ENCODE assay signal across 27 mouse cellular contexts in the genomic region with DNA sequence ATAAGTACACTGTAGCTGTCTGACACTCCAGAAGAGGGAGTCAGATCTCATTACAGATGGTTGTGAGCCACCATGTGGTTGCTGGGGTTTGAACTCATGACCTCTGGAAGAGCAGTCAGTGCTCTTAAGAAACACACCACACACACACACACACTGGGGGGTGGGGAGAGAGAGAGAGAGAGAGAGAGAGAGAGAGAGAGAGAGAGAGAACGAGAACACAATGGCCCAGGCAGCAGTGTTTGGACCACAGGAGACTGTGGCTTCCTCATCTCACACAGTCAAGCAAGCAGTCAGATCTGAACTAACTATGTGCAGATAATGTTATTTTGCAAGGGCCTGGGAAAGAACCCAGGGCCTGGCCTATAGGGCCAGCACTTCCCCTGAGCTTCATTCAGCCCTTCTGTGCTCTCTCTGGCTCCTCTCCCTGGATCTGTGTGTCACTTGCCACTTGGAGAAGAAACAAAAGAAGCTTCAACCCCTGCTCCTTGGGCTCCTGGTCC. TPM values are rescaled to one million over a fixed set of nuclear protein-coding genes. Genes with fewer than 3 reads are reported as not detected.
DNase-seq lines count a peak whose midpoint lies in the region; ATAC-seq and TF ChIP-seq lines count a peak whose summit lies in the region.
"Had no signal": no experiment of that assay in that cellular context is flagged by ENCODE, and none has a peak within 500 bp of the region (broad histone marks: within the 10 kb centered on the region; RNA-seq: fewer than 3 reads in every experiment).

No protein-coding gene starts in this region.

- H3K9me3 ChIP-seq in hindbrain, embryonic 10.5 days, result no peaks in the 10 kb centered on the region
- no peaks in the 10 kb centered on the region for H3K9me3 ChIP-seq in hindbrain, postnatal 0 days (ENCODE audit: low read length)
- H3K9me3 ChIP-seq: embryonic facial prominence, embryonic 10.5 days; embryonic facial prominence, embryonic 13.5 days; forebrain, embryonic 12.5 days; forebrain, embryonic 15.5 days; G1E; hindbrain, embryonic 13.5 days had no signal

- ATAC-seq in hindbrain, postnatal 0 days, result no peak
- ATAC-seq: forebrain, embryonic 15.5 days; hindbrain, embryonic 16.5 days had no signal

- H3K4me1 ChIP-seq in hindbrain, embryonic 10.5 days (replicated peaks), result peaks cover 49% of the 10 kb centered on the region
- H3K4me1 ChIP-seq in hindbrain, postnatal 0 days (ENCODE audit: insufficient read depth, low read length), result no peaks in the 10 kb centered on the region

- no peak for TF ChIP-seq CTCF in hindbrain, postnatal 0 days (IDR thresholded peaks at IDR 0.05; ENCODE audit: low read depth)

- H3K9ac ChIP-seq in hindbrain, postnatal 0 days (replicated peaks; ENCODE audit: low read length), result no peak overlapping the region
- H3K9ac ChIP-seq: embryonic facial prominence, embryonic 13.5 days; forebrain, embryonic 12.5 days; forebrain, embryonic 15.5 days; hindbrain, embryonic 13.5 days had no signal

- no peak for DNase-seq in hindbrain, embryonic 10.5 days (ENCODE audit: low spot score)
- no peak for DNase-seq in hindbrain, postnatal 0 days (ENCODE audit: low spot score)
- DNase-seq in 416B (ENCODE audit: low read depth) (peak; percentile 59), NIH3T3 (ENCODE audit: low read depth) (peak; percentile 36)
- DNase-seq in lung, postnatal 14 days, result no peak
- no peak for DNase-seq in right cerebral cortex, adult 2 months (ENCODE audit: low spot score in 2 of 2)
- no peak for DNase-seq in adrenal gland, adult 8-10 months
- DNase-seq: adrenal gland, adult 2 months; adrenal gland, postnatal 25 days; cerebellum, adult 11-12 months; cerebellum, adult 8-10 months; cerebellum, postnatal 10 days; cerebellum, postnatal 36 days; embryo, embryonic 11 days; gastrocnemius, postnatal 14 days; heart, adult 11 months had no signal

- H3K4me3 ChIP-seq in hindbrain, embryonic 10.5 days, result no peak overlapping the region
- no peak overlapping the region for H3K4me3 ChIP-seq in hindbrain, postnatal 0 days (ENCODE audit: low read length)
- H3K4me3 ChIP-seq: embryonic facial prominence, embryonic 10.5 days; embryonic facial prominence, embryonic 13.5 days; erythroblast, embryonic 14.5 days; forebrain, embryonic 12.5 days; forebrain, embryonic 15.5 days; gastrocnemius, adult 2 months; hindbrain, embryonic 13.5 days had no signal

- H3K27ac ChIP-seq in hindbrain, embryonic 10.5 days, result peak overlapping the region; percentile 50
- H3K27ac ChIP-seq in hindbrain, postnatal 0 days, result no peak overlapping the region
- H3K27ac ChIP-seq: embryonic facial prominence, embryonic 10.5 days; embryonic facial prominence, embryonic 13.5 days; forebrain, embryonic 12.5 days; forebrain, embryonic 15.5 days; gastrocnemius, adult 2 months; hindbrain, embryonic 13.5 days had no signal

- 88% methylated on average over 1 of the region's 1 CpGs for whole genome bisulfite sequencing in hindbrain, embryonic 10.5 days
- WGBS in hindbrain, postnatal 0 days, result 29% methylated on average over 1 of the region's 1 CpGs

- H3K27me3 ChIP-seq in hindbrain, embryonic 10.5 days (ENCODE audit: insufficient read depth, poor library complexity, severe bottlenecking), result no peaks in the 10 kb centered on the region
- H3K27me3 ChIP-seq in hindbrain, postnatal 0 days (ENCODE audit: insufficient read depth, low read length), result no peaks in the 10 kb centered on the region
- H3K27me3 ChIP-seq: embryonic facial prominence, embryonic 13.5 days; forebrain, embryonic 12.5 days; forebrain, embryonic 15.5 days; hindbrain, embryonic 13.5 days; Patski had no signal

- H3K36me3 ChIP-seq in hindbrain, embryonic 10.5 days, result no peaks in the 10 kb centered on the region
- H3K36me3 ChIP-seq in hindbrain, postnatal 0 days (ENCODE audit: insufficient read depth, low read length), result no peaks in the 10 kb centered on the region
- H3K36me3 ChIP-seq: embryonic facial prominence, embryonic 10.5 days; embryonic facial prominence, embryonic 13.5 days; forebrain, embryonic 12.5 days; forebrain, embryonic 15.5 days; hindbrain, embryonic 13.5 days had no signal

- no peak overlapping the region for H3K4me2 ChIP-seq in hindbrain, postnatal 0 days (ENCODE audit: low read depth, low read length)
- H3K4me2 ChIP-seq: embryonic facial prominence, embryonic 13.5 days; forebrain, embryonic 12.5 days; forebrain, embryonic 15.5 days; heart, embryonic 11.5 days; hindbrain, embryonic 13.5 days had no signal

RNA-seq across cellular contexts. Expression of gene Pmvk, which starts 1.5 kb away (rescaled TPM):
- polyA plus RNA-seq in hindbrain, embryonic 10.5 days (2016; fragmentation: Nextera tagmentation; extraction: Ambion mirVana), result 71.4 and 87.8 TPM in 2 replicates
- 65.4 and 74.2 TPM in 2 replicates for total RNA-seq in hindbrain, postnatal 0 days (2014; rRNA removed)
- polyA plus RNA-seq in hindbrain, postnatal 0 days (2015; fragmentation: Nextera tagmentation; extraction: Ambion mirVana), result 117 and 120 TPM in 2 replicates
- total RNA-seq in adrenal gland, adult 8-10 months (2022), result 10 to 100 TPM; 14.3 to 19.5 (median 15.7) TPM

RNA-seq across cellular contexts. Expression of gene Pbxip1, which starts 19.3 kb away (rescaled TPM):
- 21.1 and 21.6 TPM in 2 replicates for polyA plus RNA-seq in hindbrain, embryonic 10.5 days (2016; fragmentation: Nextera tagmentation; extraction: Ambion mirVana)
- total RNA-seq in hindbrain, postnatal 0 days (2014; rRNA removed), result 22.5 and 33.6 TPM in 2 replicates
- 28.5 and 31.3 TPM in 2 replicates for polyA plus RNA-seq in hindbrain, postnatal 0 days (2015; fragmentation: Nextera tagmentation; extraction: Ambion mirVana)
- total RNA-seq in adrenal gland, adult 8-10 months (2022), result 100 to 1,000 TPM in 2 of 4 experiments, 10 to 100 TPM in 2; 57.0 to 119 (median 81.5) TPM

RNA-seq across cellular contexts. Expression of gene Pygo2, which starts 25.8 kb away (rescaled TPM):
- polyA plus RNA-seq in hindbrain, embryonic 10.5 days (2016; fragmentation: Nextera tagmentation; extraction: Ambion mirVana), result 46.0 and 50.4 TPM in 2 replicates
- total RNA-seq in hindbrain, postnatal 0 days (2014; rRNA removed), result 74.1 and 74.7 TPM in 2 replicates
- 28.8 and 31.0 TPM in 2 replicates for polyA plus RNA-seq in hindbrain, postnatal 0 days (2015; fragmentation: Nextera tagmentation; extraction: Ambion mirVana)
- 10 to 100 TPM; 42.1 to 45.1 (median 44.3) TPM for total RNA-seq in adrenal gland, adult 8-10 months (2022)

RNA-seq across cellular contexts. Expression of gene Shc1, which starts 37.6 kb away (rescaled TPM):
- polyA plus RNA-seq in hindbrain, embryonic 10.5 days (2016; fragmentation: Nextera tagmentation; extraction: Ambion mirVana), result 58.3 and 68.1 TPM in 2 replicates
- 29.6 and 33.4 TPM in 2 replicates for total RNA-seq in hindbrain, postnatal 0 days (2014; rRNA removed)
- 12.8 and 13.9 TPM in 2 replicates for polyA plus RNA-seq in hindbrain, postnatal 0 days (2015; fragmentation: Nextera tagmentation; extraction: Ambion mirVana)
- 100 to 1,000 TPM; 108 to 136 (median 122) TPM for total RNA-seq in adrenal gland, adult 8-10 months (2022)

RNA-seq across cellular contexts. Expression of gene Cks1b, which starts 37.7 kb away (rescaled TPM):
- 535 and 648 TPM in 2 replicates for polyA plus RNA-seq in hindbrain, embryonic 10.5 days (2016; fragmentation: Nextera tagmentation; extraction: Ambion mirVana)
- total RNA-seq in hindbrain, postnatal 0 days (2014; rRNA removed), result 43.6 and 45.6 TPM in 2 replicates
- polyA plus RNA-seq in hindbrain, postnatal 0 days (2015; fragmentation: Nextera tagmentation; extraction: Ambion mirVana), result 103 and 107 TPM in 2 replicates
- total RNA-seq in adrenal gland, adult 8-10 months (2022), result 10 to 100 TPM; 20.3 to 33.2 (median 27.4) TPM

Comparison
In these comparisons a context has a peak if more than half of its experiments do, and no peak if none do; other contexts are left out.
1. DNase-seq: peak in 416B (single experiment) and NIH3T3 (single experiment); none in hindbrain, embryonic 10.5 days (single experiment), hindbrain, postnatal 0 days (single experiment), lung, postnatal 14 days (single experiment), right cerebral cortex, adult 2 months (0 of 2) and adrenal gland, adult 8-10 months (single experiment).